Mouse (Mus musculus) olfactory bulb, adult 2 months (tissue): Measurements from ENCODE around the gene Ltbp4. TPM values are rescaled to one million over a fixed set of nuclear protein-coding genes. Genes with fewer than 3 reads are reported as not detected.

ENCODE experiments used
- H3K27ac ChIP-seq: fragments of 200-500 bp; 2 replicates; pipeline ENCODE4 v1.5.1; 2012; ENCODE audit warnings: low read depth, low read length; ENCODE audit not compliant: insufficient read depth
- H3K4me1 ChIP-seq: fragments of 200-500 bp; 2 replicates; pipeline ENCODE4 v1.6.1; 2012; ENCODE audit warnings: low read length; ENCODE audit not compliant: control insufficient read depth, insufficient read depth
- H3K4me3 ChIP-seq: fragments of 200-500 bp; 2 replicates; pipeline ENCODE4 v1.5.1; 2012; ENCODE audit warnings: mild to moderate bottlenecking, low read depth, low read length, moderate library complexity; ENCODE audit not compliant: insufficient read depth
- CTCF ChIP-seq: fragments of 200-500 bp; IDR thresholded peaks from 2 replicates; pipeline ENCODE4 v1.5.1; 2012; ENCODE audit warnings: low read depth, mild to moderate bottlenecking, low read length, moderate library complexity; ENCODE audit not compliant: insufficient read depth
- POLR2A ChIP-seq: fragments of 200-500 bp; IDR thresholded peaks from 2 replicates; pipeline ENCODE4 v1.6.1; 2012; ENCODE audit warnings: mild to moderate bottlenecking, low read depth, low read length, moderate library complexity; ENCODE audit not compliant: insufficient read depth
- WGBS: fragments of 180-500 bp; shearing (Covaris S2); methylation state at CpG from one replicate; pipeline ENCODE4 v1.1.7; 2018; 5-methylcytosine and 5-hydroxymethylcytosine counted together
- polyA plus RNA-seq: library from polyadenylated mRNA; stranded (reverse); fragments of >200 nt; gene quantifications from 2 replicates; pipeline ENCODE4 v1.2.4, GENCODE M21; 2012; ENCODE audit warnings: low replicate concordance; ENCODE audit not compliant: missing spikeins, insufficient read depth, insufficient read length

Gene Ltbp4
- polyA plus RNA-seq, 1 experiment: not detected

- 56% methylated on average over 5 of the region's 5 CpGs for WGBS
- H3K27ac ChIP-seq: no peak overlapping the region
- peaks cover 3% of the 10 kb centered on the region; the same call in 1 of the 2 replicates for H3K4me1 ChIP-seq
- H3K4me3 ChIP-seq: no peak overlapping the region
- no peak for TF ChIP-seq POLR2A
- TF ChIP-seq CTCF: no peak
These were observed 36.7 kb downstream of the Ltbp4 start for GRCm38 (mm10) chr7:27300801-27301200.

- WGBS: 80% methylated on average over 4 of the region's 4 CpGs
- peaks cover 3% of the 10 kb centered on the region; the same call in 1 of the 2 replicates for H3K4me1 ChIP-seq
- H3K4me3 ChIP-seq: no peak overlapping the region
- no peak overlapping the region for H3K27ac ChIP-seq
- TF ChIP-seq POLR2A (no peak), CTCF (no peak)
These were observed 37.1 kb downstream of the Ltbp4 start for GRCm38 (mm10) chr7:27300351-27300750.

- no peak overlapping the region for H3K4me3 ChIP-seq
- no peaks in the 10 kb centered on the region for H3K4me1 ChIP-seq
- WGBS: 89% methylated on average over 6 of the region's 6 CpGs
- TF ChIP-seq POLR2A (no peak), CTCF (no peak)
- no peak overlapping the region for H3K27ac ChIP-seq
These were observed 38.7 kb downstream of the Ltbp4 start for GRCm38 (mm10) chr7:27298816-27299215.

- Histone ChIP-seq H3K27ac (no peak overlapping the region), H3K4me1 (no peaks in the 10 kb centered on the region), H3K4me3 (no peak overlapping the region)
- TF ChIP-seq CTCF: no peak
- TF ChIP-seq POLR2A: no peak
- WGBS: 90% methylated on average over 16 of the region's 16 CpGs
These were observed 39.4 kb downstream of the Ltbp4 start for GRCm38 (mm10) chr7:27298033-27298610.

GRCm38 (mm10) chr7:27296518-27296917 is 41.0 kb downstream of the Ltbp4 start:
- TF ChIP-seq POLR2A: no peak
- no peak for TF ChIP-seq CTCF
- H3K4me1 ChIP-seq: no peaks in the 10 kb centered on the region
- WGBS: 91% methylated on average over 4 of the region's 4 CpGs
- no peak overlapping the region for H3K4me3 ChIP-seq
- no peak overlapping the region for H3K27ac ChIP-seq

GRCm38 (mm10) chr7:27295956-27296355 is 41.5 kb downstream of the Ltbp4 start:
- Histone ChIP-seq H3K4me1 (no peaks in the 10 kb centered on the region), H3K4me3 (no peak overlapping the region), H3K27ac (no peak overlapping the region)
- WGBS: 70% methylated on average over 4 of the region's 4 CpGs
- TF ChIP-seq CTCF (no peak), POLR2A (no peak)

GRCm38 (mm10) chr7:27291795-27292466 is 45.6 kb downstream of the Ltbp4 start:
- TF ChIP-seq POLR2A (no peak), CTCF (no peak)
- H3K4me3 ChIP-seq: no peak overlapping the region
- no peaks in the 10 kb centered on the region for H3K4me1 ChIP-seq
- no peak overlapping the region for H3K27ac ChIP-seq
- WGBS: 60% methylated on average over 12 of the region's 12 CpGs

GRCm38 (mm10) chr7:27290555-27290954 is 46.9 kb downstream of the Ltbp4 start:
- no peak overlapping the region for H3K4me3 ChIP-seq
- no peak overlapping the region for H3K27ac ChIP-seq
- TF ChIP-seq CTCF: no peak
- no peak for TF ChIP-seq POLR2A
- WGBS: 60% methylated on average over 2 of the region's 2 CpGs
- peaks cover under 1% of the 10 kb centered on the region; the same call in 1 of the 2 replicates for H3K4me1 ChIP-seq

GRCm38 (mm10) chr7:27288732-27289131 is 48.8 kb downstream of the Ltbp4 start:
- 89% methylated on average over 7 of the region's 7 CpGs for WGBS
- Histone ChIP-seq H3K4me3 (no peak overlapping the region), H3K4me1 (peaks cover 9% of the 10 kb centered on the region; the same call in 1 of the 2 replicates), H3K27ac (no peak overlapping the region)
- TF ChIP-seq CTCF: no peak
- TF ChIP-seq POLR2A: no peak

- 5% methylated on average over 8 of the region's 8 CpGs for WGBS
These were observed 51.8 kb downstream of the Ltbp4 start for GRCm38 (mm10) chr7:27285698-27286066.

More at GRCm38 (mm10) chr7:27285698-27286066, 51.8 kb downstream of the Ltbp4 start:
- TF ChIP-seq POLR2A: no peak
- H3K4me1 ChIP-seq: peaks cover 9% of the 10 kb centered on the region; the same call in 1 of the 2 replicates
- no peak overlapping the region for H3K4me3 ChIP-seq
- H3K27ac ChIP-seq: no peak overlapping the region
